Comparison of ENCODE assay signal across 28 mouse cellular contexts in genomic region chr1:19565755-19566154, GRCm38 (mm10).
DNase-seq lines count a peak whose midpoint lies in the region; ATAC-seq and TF ChIP-seq lines count a peak whose summit lies in the region.
"Had no signal": no experiment of that assay in that cellular context is flagged by ENCODE, and none has a peak within 500 bp of the region (broad histone marks: within the 10 kb centered on the region; RNA-seq: fewer than 3 reads in every experiment).

No protein-coding gene starts in this region.

- peak; percentile 27; the same call in 1 of the 2 replicates for ATAC-seq in midbrain, embryonic 11.5 days (ENCODE audit: low FRiP score)
- ATAC-seq in embryonic facial prominence, embryonic 14.5 days (ENCODE audit: low read depth), result no peak; the same call in 1 of the 2 replicates
- ATAC-seq in midbrain, embryonic 14.5 days (ENCODE audit: low FRiP score, low TSS enrichment), result no peak
- ATAC-seq in midbrain, postnatal 0 days (ENCODE audit: low FRiP score), result 0 out of 2 replicates have a peak, but pooled peaks have one; percentile 44
- no peak for ATAC-seq in lung, postnatal 0 days
- ATAC-seq: forebrain, embryonic 15.5 days had no signal

- no peaks in the 10 kb centered on the region for H3K9me3 ChIP-seq in midbrain, embryonic 11.5 days (ENCODE audit: control insufficient read depth, low read length)
- H3K9me3 ChIP-seq in midbrain, embryonic 10.5 days (replicated peaks), result no peaks in the 10 kb centered on the region
- no peaks in the 10 kb centered on the region for H3K9me3 ChIP-seq in embryonic facial prominence, embryonic 14.5 days (ENCODE audit: control insufficient read depth, low read length)
- H3K9me3 ChIP-seq in midbrain, embryonic 14.5 days (ENCODE audit: control insufficient read depth, low read length), result no peaks in the 10 kb centered on the region
- no peaks in the 10 kb centered on the region for H3K9me3 ChIP-seq in midbrain, postnatal 0 days (ENCODE audit: low read length)
- no peaks in the 10 kb centered on the region for H3K9me3 ChIP-seq in lung, postnatal 0 days (ENCODE audit: low read length)
- H3K9me3 ChIP-seq: forebrain, embryonic 12.5 days; forebrain, embryonic 15.5 days; heart, embryonic 10.5 days; heart, embryonic 13.5 days had no signal

- no peak overlapping the region for H3K4me3 ChIP-seq in midbrain, embryonic 11.5 days (ENCODE audit: low read depth, low read length)
- H3K4me3 ChIP-seq in midbrain, embryonic 10.5 days, result no peak overlapping the region
- H3K4me3 ChIP-seq in embryonic facial prominence, embryonic 14.5 days (ENCODE audit: low read depth, low read length), result no peak overlapping the region
- H3K4me3 ChIP-seq in midbrain, embryonic 14.5 days (replicated peaks; ENCODE audit: low read depth, low read length), result no peak overlapping the region
- no peak overlapping the region for H3K4me3 ChIP-seq in midbrain, postnatal 0 days (ENCODE audit: low read depth, low read length)
- no peak overlapping the region for H3K4me3 ChIP-seq in lung, postnatal 0 days (ENCODE audit: low read depth, low read length)
- H3K4me3 ChIP-seq: erythroblast, embryonic 14.5 days; forebrain, embryonic 12.5 days; forebrain, embryonic 15.5 days; heart, embryonic 10.5 days; heart, embryonic 13.5 days had no signal

- no peak for TF ChIP-seq EP300 in lung, postnatal 0 days (IDR thresholded peaks at IDR 0.05)

- no peaks in the 10 kb centered on the region for H3K27me3 ChIP-seq in midbrain, embryonic 11.5 days (ENCODE audit: control insufficient read depth, insufficient read depth, low read length)
- H3K27me3 ChIP-seq in midbrain, embryonic 10.5 days (ENCODE audit: low read depth, poor library complexity, severe bottlenecking), result no peaks in the 10 kb centered on the region
- H3K27me3 ChIP-seq in embryonic facial prominence, embryonic 14.5 days (replicated peaks; ENCODE audit: control insufficient read depth, insufficient read depth, low read length), result no peaks in the 10 kb centered on the region
- H3K27me3 ChIP-seq in midbrain, embryonic 14.5 days (ENCODE audit: control insufficient read depth, insufficient read depth, low read length), result no peaks in the 10 kb centered on the region
- H3K27me3 ChIP-seq in midbrain, postnatal 0 days (ENCODE audit: insufficient read depth, low read length), result no peaks in the 10 kb centered on the region
- no peaks in the 10 kb centered on the region for H3K27me3 ChIP-seq in lung, postnatal 0 days (replicated peaks; ENCODE audit: insufficient read depth, low read length)
- H3K27me3 ChIP-seq: CH12.LX; forebrain, embryonic 12.5 days; forebrain, embryonic 15.5 days; heart, embryonic 13.5 days; Patski had no signal

- TF ChIP-seq CTCF in midbrain, postnatal 0 days (IDR thresholded peaks at IDR 0.05), result no peak
- no peak for TF ChIP-seq CTCF in lung, postnatal 0 days (IDR thresholded peaks at IDR 0.05)

- H3K27ac ChIP-seq in midbrain, embryonic 11.5 days (ENCODE audit: low read depth, low read length), result no peak overlapping the region
- no peak overlapping the region for H3K27ac ChIP-seq in midbrain, embryonic 10.5 days (replicated peaks)
- no peak overlapping the region for H3K27ac ChIP-seq in embryonic facial prominence, embryonic 14.5 days (replicated peaks; ENCODE audit: low read depth, low read length)
- H3K27ac ChIP-seq in midbrain, embryonic 14.5 days (replicated peaks; ENCODE audit: low read depth, low read length), result no peak overlapping the region
- H3K27ac ChIP-seq in midbrain, postnatal 0 days (ENCODE audit: low read depth, low read length), result no peak overlapping the region
- no peak overlapping the region for H3K27ac ChIP-seq in lung, postnatal 0 days (ENCODE audit: low read length)
- H3K27ac ChIP-seq: forebrain, embryonic 12.5 days; forebrain, embryonic 15.5 days; heart, embryonic 10.5 days; heart, embryonic 13.5 days; hindbrain, embryonic 14.5 days had no signal

- 51% methylated on average over 3 of the region's 3 CpGs for WGBS in midbrain, embryonic 11.5 days
- 48% methylated on average over 3 of the region's 3 CpGs for WGBS in midbrain, embryonic 10.5 days
- 35% methylated on average over 3 of the region's 3 CpGs for WGBS in embryonic facial prominence, embryonic 14.5 days
- WGBS in midbrain, embryonic 14.5 days, result 25% methylated on average over 3 of the region's 3 CpGs
- WGBS in midbrain, postnatal 0 days, result 25% methylated on average over 3 of the region's 3 CpGs
- WGBS in lung, postnatal 0 days, result 36% methylated on average over 3 of the region's 3 CpGs

- H3K4me1 ChIP-seq in midbrain, embryonic 11.5 days (ENCODE audit: control insufficient read depth, insufficient read depth, low read length), result no peaks in the 10 kb centered on the region
- H3K4me1 ChIP-seq in midbrain, embryonic 10.5 days, result no peaks in the 10 kb centered on the region
- H3K4me1 ChIP-seq in embryonic facial prominence, embryonic 14.5 days (ENCODE audit: control insufficient read depth, insufficient read depth, low read length), result no peaks in the 10 kb centered on the region; the same call in 1 of the 2 replicates
- H3K4me1 ChIP-seq in midbrain, embryonic 14.5 days (ENCODE audit: control insufficient read depth, insufficient read depth, low read length), result no peaks in the 10 kb centered on the region
- no peaks in the 10 kb centered on the region for H3K4me1 ChIP-seq in midbrain, postnatal 0 days (ENCODE audit: insufficient read depth, low read length)
- H3K4me1 ChIP-seq in lung, postnatal 0 days (ENCODE audit: insufficient read depth, low read depth, low read length), result no peaks in the 10 kb centered on the region
- H3K4me1 ChIP-seq: forebrain, embryonic 12.5 days; forebrain, embryonic 15.5 days; heart, embryonic 10.5 days; heart, embryonic 13.5 days had no signal

- no peak overlapping the region for H3K4me2 ChIP-seq in midbrain, embryonic 11.5 days
- H3K4me2 ChIP-seq in embryonic facial prominence, embryonic 14.5 days (ENCODE audit: low read depth, low read length), result no peak overlapping the region
- no peak overlapping the region for H3K4me2 ChIP-seq in midbrain, embryonic 14.5 days (ENCODE audit: low read length)
- H3K4me2 ChIP-seq in midbrain, postnatal 0 days (ENCODE audit: low read depth, low read length, poor library complexity, severe bottlenecking), result no peak overlapping the region
- no peak overlapping the region for H3K4me2 ChIP-seq in lung, postnatal 0 days (replicated peaks; ENCODE audit: low read depth, low read length)
- H3K4me2 ChIP-seq: forebrain, embryonic 12.5 days; forebrain, embryonic 15.5 days; heart, embryonic 13.5 days; hindbrain, embryonic 14.5 days had no signal

- no peak for DNase-seq in midbrain, embryonic 11.5 days (ENCODE audit: low spot score, missing footprints)
- no peak for DNase-seq in midbrain, embryonic 10.5 days (ENCODE audit: low spot score)
- peak; percentile 52 for DNase-seq in embryonic facial prominence, embryonic 14.5 days (ENCODE audit: low spot score)
- DNase-seq in midbrain, embryonic 14.5 days, result peak; percentile 31
- DNase-seq in midbrain, postnatal 0 days (ENCODE audit: low spot score), result no peak
- DNase-seq in lung, postnatal 0 days (ENCODE audit: low spot score), result no peak
- DNase-seq in heart, adult 9 months (ENCODE audit: low spot score in 2 of 2), result no peak
- DNase-seq in right cerebral cortex, postnatal 4 days, result no peak
- DNase-seq: adrenal gland, postnatal 10 days; adrenal gland, postnatal 36 days; B cell, adult 2 months; cerebellum, adult 11 months; cerebellum, adult 2 months; cerebellum, adult 9-11 months; cerebellum, postnatal 25 days; gastrocnemius, postnatal 25 days; heart, adult 18-20 months; heart, postnatal 14 days; heart, postnatal 4 days had no signal

- H3K9ac ChIP-seq in midbrain, embryonic 11.5 days (ENCODE audit: low read length), result no peak overlapping the region
- no peak overlapping the region for H3K9ac ChIP-seq in embryonic facial prominence, embryonic 14.5 days (ENCODE audit: low read depth, low read length)
- no peak overlapping the region for H3K9ac ChIP-seq in midbrain, embryonic 14.5 days (replicated peaks; ENCODE audit: low read length)
- no peak overlapping the region for H3K9ac ChIP-seq in midbrain, postnatal 0 days (replicated peaks; ENCODE audit: low read length, poor library complexity, severe bottlenecking)
- no peak overlapping the region for H3K9ac ChIP-seq in lung, postnatal 0 days (replicated peaks; ENCODE audit: low read depth)
- H3K9ac ChIP-seq: forebrain, embryonic 12.5 days; forebrain, embryonic 15.5 days; heart, embryonic 13.5 days; hindbrain, embryonic 14.5 days had no signal

- no peaks in the 10 kb centered on the region for H3K36me3 ChIP-seq in midbrain, embryonic 11.5 days (ENCODE audit: control insufficient read depth, insufficient read depth, low read length)
- H3K36me3 ChIP-seq in midbrain, embryonic 10.5 days, result no peaks in the 10 kb centered on the region
- H3K36me3 ChIP-seq in embryonic facial prominence, embryonic 14.5 days (ENCODE audit: control insufficient read depth, insufficient read depth, low read length), result no peaks in the 10 kb centered on the region
- no peaks in the 10 kb centered on the region for H3K36me3 ChIP-seq in midbrain, embryonic 14.5 days (ENCODE audit: control insufficient read depth, insufficient read depth, low read length)
- H3K36me3 ChIP-seq in midbrain, postnatal 0 days (ENCODE audit: insufficient read depth, low read length), result no peaks in the 10 kb centered on the region
- H3K36me3 ChIP-seq in lung, postnatal 0 days (ENCODE audit: insufficient read depth, low read length), result no peaks in the 10 kb centered on the region
- H3K36me3 ChIP-seq: forebrain, embryonic 12.5 days; forebrain, embryonic 15.5 days; G1E; heart, embryonic 10.5 days; heart, embryonic 13.5 days had no signal

Comparison
In these comparisons a context has a peak if more than half of its experiments do, and no peak if none do; other contexts are left out.
1. ATAC-seq: peak in midbrain, embryonic 11.5 days (single experiment) and midbrain, postnatal 0 days (single experiment); none in embryonic facial prominence, embryonic 14.5 days (single experiment), midbrain, embryonic 14.5 days (single experiment) and lung, postnatal 0 days (single experiment).
2. DNase-seq: peak in embryonic facial prominence, embryonic 14.5 days (single experiment) and midbrain, embryonic 14.5 days (single experiment); none in midbrain, embryonic 11.5 days (single experiment), midbrain, embryonic 10.5 days (single experiment), midbrain, postnatal 0 days (single experiment), lung, postnatal 0 days (single experiment), heart, adult 9 months (0 of 2) and right cerebral cortex, postnatal 4 days (single experiment).